Mouse (Mus musculus): ENCODE data around the gene Arpp19. TPM values are rescaled to one million over a fixed set of nuclear protein-coding genes. Genes with fewer than 3 reads are reported as not detected.
A peak's percentile ranks its signal among the peaks of the same experiment; 100 is the strongest.

Arpp19 gene
- total RNA-seq (2014; rRNA removed): 94.0 and 96.9 TPM in 2 replicates
- polyA plus RNA-seq (2015; fragmentation: Nextera tagmentation; extraction: Ambion mirVana): 188 and 192 TPM in 2 replicates

DNA sequence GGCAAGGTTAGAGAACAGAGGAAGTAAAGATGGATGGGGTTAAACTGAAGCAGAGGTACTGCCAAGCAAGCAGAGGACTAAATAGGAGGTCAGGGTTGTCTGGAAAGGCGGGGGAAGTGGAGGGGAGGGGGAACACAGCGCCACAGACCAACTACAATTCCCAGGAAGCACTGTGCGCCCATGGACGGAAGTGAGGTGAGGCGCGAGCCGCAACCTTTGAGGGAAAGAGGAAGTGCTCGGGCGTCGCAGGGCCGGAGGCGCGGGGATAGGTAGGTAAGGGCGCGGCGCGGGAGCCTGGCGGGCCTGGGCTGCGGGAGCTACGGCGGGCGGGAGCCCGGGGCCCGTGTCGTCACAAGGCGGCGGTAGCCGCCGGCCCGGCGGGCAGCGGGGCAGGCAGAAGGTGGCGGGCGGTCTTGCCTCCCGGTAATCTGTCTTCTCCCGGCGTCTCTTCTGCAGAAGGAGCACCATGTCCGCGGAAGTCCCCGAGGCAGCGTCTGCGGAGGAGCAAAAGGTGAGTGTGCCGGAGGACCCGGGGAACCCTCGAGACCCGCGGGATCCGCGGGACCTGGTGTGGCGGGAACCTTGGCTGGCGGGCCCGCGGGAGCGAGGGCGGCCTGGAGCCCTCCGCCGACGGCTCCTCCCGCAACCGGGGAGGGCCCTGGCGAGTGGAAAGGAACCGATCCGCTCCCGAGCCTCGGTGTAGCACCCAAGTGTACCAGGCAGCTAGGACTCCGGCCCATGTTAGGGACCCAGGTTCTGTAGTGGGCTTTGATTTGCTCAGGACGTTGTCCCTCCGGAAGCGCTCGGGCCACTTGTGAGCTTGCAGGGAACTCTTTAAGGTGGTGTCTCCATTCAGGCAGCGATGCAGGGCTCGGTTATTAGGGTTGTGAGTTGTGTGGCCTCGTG lies at the start of gene Arpp19:
Arpp19 (plus strand) TSS at position 164 of the 906 bp plus-strand sequence.
- H3K4me3 ChIP-seq (ENCODE audit: low read depth, low read length): peak within 1 kb of the TSS; percentile 74
- H3K27me3 ChIP-seq (ENCODE audit: insufficient read depth, low read length): no peaks in the 10 kb centered on the region
- peak within 1 kb of the TSS; percentile 65 for H3K4me2 ChIP-seq (ENCODE audit: low read depth, low read length, poor library complexity, severe bottlenecking)
- DNase-seq (ENCODE audit: low spot score) (peak; percentile 93), ATAC-seq (ENCODE audit: low FRiP score) (peak; percentile 95)
- H3K9me3 ChIP-seq (ENCODE audit: low read length): no peaks in the 10 kb centered on the region
- peak within 1 kb of the TSS; percentile 75 for H3K9ac ChIP-seq (replicated peaks; ENCODE audit: low read length, poor library complexity, severe bottlenecking)
- H3K36me3 ChIP-seq (ENCODE audit: insufficient read depth, low read length): no peaks in the 10 kb centered on the region
- peak; percentile 19; the same call in 1 of the 2 replicates for TF ChIP-seq CTCF (IDR thresholded peaks at IDR 0.05)
- under 1% methylated on average over 68 of the region's 73 CpGs for WGBS
- H3K4me1 ChIP-seq (ENCODE audit: insufficient read depth, low read length): no peaks in the 10 kb centered on the region
- H3K27ac ChIP-seq (ENCODE audit: low read depth, low read length): peak within 1 kb of the TSS; percentile 69

DNA sequence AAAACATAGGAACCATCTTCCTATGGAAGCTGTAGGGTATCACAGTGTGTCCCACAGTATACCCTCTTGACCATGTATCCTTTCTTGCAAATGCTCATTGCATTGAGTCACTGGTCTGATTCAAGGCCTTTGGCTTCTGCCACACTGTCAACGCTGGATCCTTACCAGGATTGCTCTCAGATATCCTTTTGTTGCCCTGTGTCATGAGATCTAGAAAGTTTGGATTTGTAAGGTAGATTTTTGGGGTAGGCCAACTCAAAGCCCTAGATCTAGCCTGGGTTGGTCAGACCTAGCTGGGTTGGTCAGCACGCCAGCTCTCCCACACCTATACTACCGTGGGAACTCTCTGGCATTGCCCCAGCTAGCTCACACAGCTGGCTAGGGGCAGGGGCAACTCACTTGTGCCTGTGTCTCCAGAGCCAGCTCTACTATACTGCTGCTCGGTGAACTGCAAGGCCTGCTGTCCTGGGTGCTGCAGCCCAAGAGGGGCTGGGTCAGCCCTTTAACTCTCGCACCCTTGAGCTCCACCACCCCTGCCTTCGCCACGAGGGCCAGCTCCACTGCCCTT lies 48.4 kb upstream of the Arpp19 start:
- WGBS: 88% methylated on average over 7 of the region's 7 CpGs

DNA sequence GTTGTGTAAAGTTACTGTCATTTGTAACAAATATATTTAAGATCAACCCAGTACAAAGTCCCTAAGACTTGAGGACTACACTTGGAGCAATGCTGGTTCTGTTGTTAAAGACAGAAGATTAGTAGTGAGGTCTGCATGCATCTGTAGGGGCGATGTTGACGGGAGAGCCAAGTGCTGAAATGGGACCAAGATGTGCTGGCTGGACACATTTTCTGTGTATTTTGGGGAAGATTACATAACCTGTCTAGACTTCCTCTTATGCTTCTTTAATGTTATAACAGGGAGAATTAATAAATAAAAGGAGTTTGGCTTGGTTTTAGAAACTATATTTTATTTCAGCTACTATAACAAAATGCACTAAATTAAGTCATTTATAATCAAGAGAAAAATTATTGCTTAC lies 47.4 kb upstream of the Arpp19 start:
- Histone ChIP-seq H3K9ac (replicated peaks; ENCODE audit: low read length, poor library complexity, severe bottlenecking) (no peak overlapping the region), H3K4me1 (ENCODE audit: insufficient read depth, low read length) (no peaks in the 10 kb centered on the region), H3K27ac (ENCODE audit: low read depth, low read length) (no peak overlapping the region), H3K4me2 (ENCODE audit: low read depth, low read length, poor library complexity, severe bottlenecking) (no peak overlapping the region), H3K36me3 (ENCODE audit: insufficient read depth, low read length) (no peaks in the 10 kb centered on the region), H3K9me3 (ENCODE audit: low read length) (no peaks in the 10 kb centered on the region), H3K4me3 (ENCODE audit: low read depth, low read length) (no peak overlapping the region), H3K27me3 (ENCODE audit: insufficient read depth, low read length) (no peaks in the 10 kb centered on the region)
- DNase-seq (ENCODE audit: low spot score) (no peak), ATAC-seq (ENCODE audit: low FRiP score) (no peak)
- no peak for TF ChIP-seq CTCF (IDR thresholded peaks at IDR 0.05)
- 85% methylated on average over 2 of the region's 2 CpGs for WGBS

More for the DNA sequence above, 48.4 kb upstream of the Arpp19 start:
- Histone ChIP-seq H3K4me3 (ENCODE audit: low read depth, low read length) (no peak overlapping the region), H3K27me3 (ENCODE audit: insufficient read depth, low read length) (no peaks in the 10 kb centered on the region), H3K4me1 (ENCODE audit: insufficient read depth, low read length) (no peaks in the 10 kb centered on the region), H3K4me2 (ENCODE audit: low read depth, low read length, poor library complexity, severe bottlenecking) (no peak overlapping the region), H3K36me3 (ENCODE audit: insufficient read depth, low read length) (no peaks in the 10 kb centered on the region), H3K9ac (replicated peaks; ENCODE audit: low read length, poor library complexity, severe bottlenecking) (no peak overlapping the region), H3K27ac (ENCODE audit: low read depth, low read length) (no peak overlapping the region), H3K9me3 (ENCODE audit: low read length) (no peaks in the 10 kb centered on the region)
- DNase-seq (ENCODE audit: low spot score): no peak
- no peak for TF ChIP-seq CTCF (IDR thresholded peaks at IDR 0.05)
- no peak for ATAC-seq (ENCODE audit: low FRiP score)

DNA sequence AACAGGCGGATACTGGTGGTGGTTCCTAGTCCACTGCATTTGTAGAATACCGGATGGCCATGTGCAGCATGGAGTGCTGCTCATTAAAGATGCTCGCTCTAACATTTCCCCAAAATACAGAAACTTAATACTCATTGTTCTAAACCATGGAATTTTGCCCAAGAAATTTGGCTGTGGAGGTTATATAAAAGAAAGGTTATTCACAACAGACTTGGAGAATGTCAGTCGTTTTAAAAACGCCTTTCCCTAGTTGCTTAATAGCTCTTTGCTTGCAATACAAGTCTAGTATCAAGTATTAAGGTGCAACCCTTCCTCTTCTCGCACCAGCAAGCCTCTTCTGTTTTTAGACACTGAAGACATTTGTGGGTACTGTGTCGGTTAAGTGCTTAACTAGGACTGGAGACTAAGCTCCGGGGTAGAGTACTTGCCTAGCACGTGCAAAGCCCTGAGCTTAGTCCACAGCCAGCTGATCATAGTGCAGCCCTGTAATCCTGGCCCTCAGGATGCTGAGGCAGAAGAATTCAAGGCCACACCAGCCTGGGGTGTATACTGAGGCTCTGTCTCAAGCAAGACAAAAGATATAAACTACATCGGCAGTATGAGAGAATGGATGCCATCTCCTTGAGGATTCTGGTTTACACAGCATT lies 42.7 kb upstream of the Arpp19 start:
- WGBS: 87% methylated on average over 10 of the region's 10 CpGs
- Histone ChIP-seq H3K27me3 (ENCODE audit: insufficient read depth, low read length) (no peaks in the 10 kb centered on the region), H3K9me3 (ENCODE audit: low read length) (no peaks in the 10 kb centered on the region), H3K36me3 (ENCODE audit: insufficient read depth, low read length) (no peaks in the 10 kb centered on the region), H3K4me1 (ENCODE audit: insufficient read depth, low read length) (no peaks in the 10 kb centered on the region), H3K4me2 (ENCODE audit: low read depth, low read length, poor library complexity, severe bottlenecking) (no peak overlapping the region), H3K4me3 (ENCODE audit: low read depth, low read length) (no peak overlapping the region), H3K9ac (replicated peaks; ENCODE audit: low read length, poor library complexity, severe bottlenecking) (no peak overlapping the region), H3K27ac (ENCODE audit: low read depth, low read length) (no peak overlapping the region)
- TF ChIP-seq CTCF (IDR thresholded peaks at IDR 0.05): no peak
- DNase-seq (ENCODE audit: low spot score) (no peak), ATAC-seq (ENCODE audit: low FRiP score) (no peak)

DNA sequence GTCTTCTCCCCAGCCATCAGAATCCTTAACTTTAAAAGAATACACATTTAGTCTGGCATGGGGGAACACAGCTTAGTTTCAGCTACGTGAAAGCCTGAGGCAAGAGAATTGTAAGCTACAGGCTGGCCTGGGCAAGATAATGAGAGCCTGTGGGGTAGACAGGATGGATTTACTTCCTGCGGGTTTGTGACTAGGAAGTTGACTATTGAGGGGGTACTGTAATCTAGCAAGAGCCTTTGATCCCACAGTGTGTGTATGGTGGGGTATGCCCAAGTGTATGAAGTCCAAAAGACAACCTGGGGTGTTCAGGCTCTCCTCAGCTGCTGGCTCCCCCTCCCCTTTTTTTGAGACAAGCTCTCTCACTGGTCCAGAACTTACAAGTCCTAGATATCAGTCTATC lies 41.1 kb upstream of the Arpp19 start:
- ATAC-seq (ENCODE audit: low FRiP score): no peak
- Histone ChIP-seq H3K4me3 (ENCODE audit: low read depth, low read length) (no peak overlapping the region), H3K27ac (ENCODE audit: low read depth, low read length) (no peak overlapping the region), H3K4me2 (ENCODE audit: low read depth, low read length, poor library complexity, severe bottlenecking) (no peak overlapping the region), H3K9me3 (ENCODE audit: low read length) (no peaks in the 10 kb centered on the region), H3K4me1 (ENCODE audit: insufficient read depth, low read length) (no peaks in the 10 kb centered on the region), H3K9ac (replicated peaks; ENCODE audit: low read length, poor library complexity, severe bottlenecking) (no peak overlapping the region), H3K27me3 (ENCODE audit: insufficient read depth, low read length) (no peaks in the 10 kb centered on the region), H3K36me3 (ENCODE audit: insufficient read depth, low read length) (no peaks in the 10 kb centered on the region)
- no peak for TF ChIP-seq CTCF (IDR thresholded peaks at IDR 0.05)
- no peak for DNase-seq (ENCODE audit: low spot score)
- WGBS: 40% methylated on average over 2 of the region's 2 CpGs

All from midbrain, postnatal 0 days (tissue).